In the genomic region with DNA sequence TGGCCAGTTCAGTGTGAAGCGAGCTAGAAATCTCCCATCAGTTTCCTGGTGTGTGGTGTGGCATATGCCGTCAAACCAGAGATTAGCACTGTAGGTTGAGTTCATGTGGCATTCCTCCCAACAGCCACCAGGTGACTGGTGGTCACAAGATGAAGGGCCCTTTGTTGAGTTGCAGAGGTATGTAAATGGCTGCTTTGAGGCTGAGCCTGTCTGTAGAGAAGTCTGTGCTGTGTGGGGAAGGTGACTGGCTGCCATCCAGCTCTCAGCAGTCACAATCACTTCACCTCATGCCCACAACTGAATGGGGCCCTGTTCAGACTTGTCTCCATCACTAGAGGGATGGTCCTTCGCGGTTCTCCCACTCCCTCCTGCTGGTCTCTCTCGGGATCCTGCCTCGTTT, we compare ENCODE assay signal across 16 mouse cellular contexts. TPM values are rescaled to one million over a fixed set of nuclear protein-coding genes. Genes with fewer than 3 reads are reported as not detected.
A peak's percentile ranks its signal among the peaks of the same experiment; 100 is the strongest.
DNase-seq lines count a peak whose midpoint lies in the region; ATAC-seq and TF ChIP-seq lines count a peak whose summit lies in the region.
"Had no signal": no experiment of that assay in that cellular context is flagged by ENCODE, and none has a peak within 500 bp of the region (broad histone marks: within the 10 kb centered on the region; RNA-seq: fewer than 3 reads in every experiment).

No protein-coding gene starts in this region.

- no peak overlapping the region for H3K4me3 ChIP-seq in hindbrain, postnatal 0 days (ENCODE audit: low read length)
- H3K4me3 ChIP-seq in hindbrain, embryonic 13.5 days = no peak overlapping the region
- no peak overlapping the region for H3K4me3 ChIP-seq in thymus, adult 2 months (ENCODE audit: control insufficient read depth, insufficient read depth, low read length)
- H3K4me3 ChIP-seq in limb, embryonic 11.5 days (ENCODE audit: low read depth, low read length) = no peak overlapping the region
- H3K4me3 ChIP-seq: midbrain, embryonic 12.5 days had no signal

- TF ChIP-seq POLR2A in thymus, adult 2 months (IDR thresholded peaks at IDR 0.05; ENCODE audit: control insufficient read depth, extremely low read depth, insufficient read depth, low read length, poor library complexity) = no peak

- H3K4me1 ChIP-seq in hindbrain, postnatal 0 days (ENCODE audit: insufficient read depth, low read length) = peaks cover 10% of the 10 kb centered on the region
- peaks cover 29% of the 10 kb centered on the region for H3K4me1 ChIP-seq in hindbrain, embryonic 13.5 days (replicated peaks)
- H3K4me1 ChIP-seq in thymus, adult 2 months (replicated peaks; ENCODE audit: control insufficient read depth, insufficient read depth, low read length) = no peaks in the 10 kb centered on the region
- peaks cover 8% of the 10 kb centered on the region for H3K4me1 ChIP-seq in limb, embryonic 11.5 days (ENCODE audit: control insufficient read depth, insufficient read depth, low read length)

- no peak overlapping the region for H3K4me2 ChIP-seq in hindbrain, postnatal 0 days (ENCODE audit: low read depth, low read length)
- no peak overlapping the region for H3K4me2 ChIP-seq in hindbrain, embryonic 13.5 days
- H3K4me2 ChIP-seq in limb, embryonic 11.5 days (ENCODE audit: low read depth, severe bottlenecking) = no peak overlapping the region
- H3K4me2 ChIP-seq: heart, embryonic 11.5 days; midbrain, embryonic 12.5 days had no signal

- 40% methylated on average over 6 of the region's 6 CpGs for whole genome bisulfite sequencing in hindbrain, postnatal 0 days
- 57% methylated on average over 6 of the region's 6 CpGs for WGBS in hindbrain, embryonic 13.5 days
- 60% methylated on average over 6 of the region's 6 CpGs for WGBS in thymus, adult 2 months
- WGBS in limb, embryonic 11.5 days = 54% methylated on average over 6 of the region's 6 CpGs

- no peaks in the 10 kb centered on the region for H3K36me3 ChIP-seq in hindbrain, postnatal 0 days (ENCODE audit: insufficient read depth, low read length)
- peaks cover 5% of the 10 kb centered on the region for H3K36me3 ChIP-seq in hindbrain, embryonic 13.5 days
- H3K36me3 ChIP-seq in thymus, adult 2 months (ENCODE audit: control insufficient read depth, insufficient read depth, low read length) = no peaks in the 10 kb centered on the region
- H3K36me3 ChIP-seq in limb, embryonic 11.5 days (ENCODE audit: control insufficient read depth, insufficient read depth, low read length) = no peaks in the 10 kb centered on the region
- H3K36me3 ChIP-seq: midbrain, embryonic 12.5 days had no signal

- H3K27ac ChIP-seq in hindbrain, postnatal 0 days = no peak overlapping the region
- H3K27ac ChIP-seq in hindbrain, embryonic 13.5 days = no peak overlapping the region
- no peak overlapping the region for H3K27ac ChIP-seq in thymus, adult 2 months (ENCODE audit: control insufficient read depth, insufficient read depth, low read length)
- H3K27ac ChIP-seq in limb, embryonic 11.5 days (replicated peaks; ENCODE audit: low read depth, low read length) = no peak overlapping the region
- H3K27ac ChIP-seq: midbrain, embryonic 12.5 days had no signal

- no peak for ATAC-seq in hindbrain, postnatal 0 days
- ATAC-seq in hindbrain, embryonic 13.5 days (ENCODE audit: low FRiP score) = no peak
- ATAC-seq in limb, embryonic 11.5 days (ENCODE audit: insufficient number of reproducible peaks, low FRiP score, low TSS enrichment, low read depth) = 0 out of 2 replicates have a peak, but pooled peaks have one; percentile 28
- ATAC-seq in inflammation-experienced regulatory T-cells, adult 6 months = no peak

- H3K9ac ChIP-seq in hindbrain, postnatal 0 days (replicated peaks; ENCODE audit: low read length) = no peak overlapping the region
- no peak overlapping the region for H3K9ac ChIP-seq in hindbrain, embryonic 13.5 days
- H3K9ac ChIP-seq in limb, embryonic 11.5 days (ENCODE audit: low read length) = no peak overlapping the region
- H3K9ac ChIP-seq: midbrain, embryonic 12.5 days had no signal

- H3K9me3 ChIP-seq in hindbrain, postnatal 0 days (ENCODE audit: low read length) = no peaks in the 10 kb centered on the region
- no peaks in the 10 kb centered on the region for H3K9me3 ChIP-seq in hindbrain, embryonic 13.5 days
- no peaks in the 10 kb centered on the region for H3K9me3 ChIP-seq in limb, embryonic 11.5 days (ENCODE audit: control insufficient read depth, low read length)
- H3K9me3 ChIP-seq: midbrain, embryonic 12.5 days had no signal

- no peaks in the 10 kb centered on the region for H3K27me3 ChIP-seq in hindbrain, postnatal 0 days (ENCODE audit: insufficient read depth, low read length)
- peaks cover 3% of the 10 kb centered on the region; the same call in 1 of the 2 replicates for H3K27me3 ChIP-seq in hindbrain, embryonic 13.5 days
- no peaks in the 10 kb centered on the region for H3K27me3 ChIP-seq in thymus, adult 2 months (ENCODE audit: control insufficient read depth, insufficient read depth, low read length)
- 0 out of 2 replicates have a peak, but pooled peaks cover under 1% of the 10 kb centered on the region for H3K27me3 ChIP-seq in limb, embryonic 11.5 days (ENCODE audit: control insufficient read depth, insufficient read depth, low read length)

- TF ChIP-seq CTCF in hindbrain, postnatal 0 days (IDR thresholded peaks at IDR 0.05; ENCODE audit: low read depth) = peak; percentile 37
- TF ChIP-seq CTCF in thymus, adult 2 months (IDR thresholded peaks at IDR 0.05; ENCODE audit: borderline replicate concordance, control insufficient read depth, extremely low read depth, insufficient read depth, low read length, poor library complexity) = no peak

- DNase-seq in hindbrain, postnatal 0 days (ENCODE audit: low spot score) = peak; percentile 19
- DNase-seq in thymus, postnatal 0 days (ENCODE audit: low spot score) = peak; percentile 17
- no peak for DNase-seq in thymus, adult 2 months
- DNase-seq in limb, embryonic 11.5 days (ENCODE audit: low spot score) = no peak
- no peak for DNase-seq in right cerebral cortex, postnatal 25 days
- DNase-seq: cerebellum, postnatal 36 days; gastrocnemius, postnatal 25 days; lung, postnatal 10 days; thymus, postnatal 36 days had no signal

RNA-seq across cellular contexts. Expression of gene Col9a3, which starts 7.2 kb away (rescaled TPM):
- total RNA-seq in hindbrain, postnatal 0 days (2014; rRNA removed) = 82.0 and 98.9 TPM in 2 replicates
- 90.1 and 95.8 TPM in 2 replicates for polyA plus RNA-seq in hindbrain, postnatal 0 days (2015; fragmentation: Nextera tagmentation; extraction: Ambion mirVana)
- 71.7 and 74.9 TPM in 2 replicates for polyA plus RNA-seq in hindbrain, embryonic 13.5 days (2015; fragmentation: Nextera tagmentation; extraction: Ambion mirVana)
- 1.2 and 1.3 TPM in 2 replicates for polyA plus RNA-seq in thymus, postnatal 0 days (2015; fragmentation: Nextera tagmentation; extraction: Ambion mirVana)
- 4.4 and 4.8 TPM in 2 replicates for polyA plus RNA-seq in thymus, adult 2 months (2012; rRNA removed)
- 45.8 and 48.9 TPM in 2 replicates for polyA plus RNA-seq in limb, embryonic 11.5 days (2014; fragmentation: Nextera tagmentation; extraction: Ambion mirVana)
- 1 to 10 TPM in 1 of 3 experiments, under 1 TPM in 2; 0.19 to 1.5 (median 0.87) TPM for polyA plus RNA-seq in inflammation-experienced regulatory T-cells, adult 6 months (2017; shearing (Covaris generic))

RNA-seq across cellular contexts. Expression of gene Ogfr, which starts 15.7 kb away (rescaled TPM):
- total RNA-seq in hindbrain, postnatal 0 days (2014; rRNA removed) = 88.5 and 106 TPM in 2 replicates
- 82.9 and 84.4 TPM in 2 replicates for polyA plus RNA-seq in hindbrain, postnatal 0 days (2015; fragmentation: Nextera tagmentation; extraction: Ambion mirVana)
- polyA plus RNA-seq in hindbrain, embryonic 13.5 days (2015; fragmentation: Nextera tagmentation; extraction: Ambion mirVana) = 85.8 and 86.2 TPM in 2 replicates
- 65.6 and 73.1 TPM in 2 replicates for polyA plus RNA-seq in thymus, postnatal 0 days (2015; fragmentation: Nextera tagmentation; extraction: Ambion mirVana)
- polyA plus RNA-seq in thymus, adult 2 months (2012; rRNA removed) = 75.7 and 86.1 TPM in 2 replicates
- 100 and 109 TPM in 2 replicates for polyA plus RNA-seq in limb, embryonic 11.5 days (2014; fragmentation: Nextera tagmentation; extraction: Ambion mirVana)
- polyA plus RNA-seq in inflammation-experienced regulatory T-cells, adult 6 months (2017; shearing (Covaris generic)) = 10 to 100 TPM; 11.2 to 19.9 (median 12.3) TPM

RNA-seq across cellular contexts. Expression of gene Mrgbp, which starts 23.7 kb away (rescaled TPM):
- 48.2 and 49.3 TPM in 2 replicates for total RNA-seq in hindbrain, postnatal 0 days (2014; rRNA removed)
- polyA plus RNA-seq in hindbrain, postnatal 0 days (2015; fragmentation: Nextera tagmentation; extraction: Ambion mirVana) = 32.5 and 36.0 TPM in 2 replicates
- 42.2 and 44.8 TPM in 2 replicates for polyA plus RNA-seq in hindbrain, embryonic 13.5 days (2015; fragmentation: Nextera tagmentation; extraction: Ambion mirVana)
- polyA plus RNA-seq in thymus, postnatal 0 days (2015; fragmentation: Nextera tagmentation; extraction: Ambion mirVana) = 44.8 and 51.1 TPM in 2 replicates
- polyA plus RNA-seq in thymus, adult 2 months (2012; rRNA removed) = 75.6 and 75.7 TPM in 2 replicates
- 35.6 and 36.7 TPM in 2 replicates for polyA plus RNA-seq in limb, embryonic 11.5 days (2014; fragmentation: Nextera tagmentation; extraction: Ambion mirVana)
- polyA plus RNA-seq in inflammation-experienced regulatory T-cells, adult 6 months (2017; shearing (Covaris generic)) = 10 to 100 TPM; 15.8 to 28.5 (median 21.4) TPM

RNA-seq across cellular contexts. Expression of gene Tcfl5, which starts 37.7 kb away (rescaled TPM):
- 5.8 and 7.2 TPM in 2 replicates for total RNA-seq in hindbrain, postnatal 0 days (2014; rRNA removed)
- polyA plus RNA-seq in hindbrain, postnatal 0 days (2015; fragmentation: Nextera tagmentation; extraction: Ambion mirVana) = 0.91 and 1.0 TPM in 2 replicates
- polyA plus RNA-seq in hindbrain, embryonic 13.5 days (2015; fragmentation: Nextera tagmentation; extraction: Ambion mirVana) = 0.22 and 0.34 TPM in 2 replicates
- 0.14 TPM in 1 of 2 replicates, not detected in the other for polyA plus RNA-seq in thymus, postnatal 0 days (2015; fragmentation: Nextera tagmentation; extraction: Ambion mirVana)
- 0.09 TPM in 1 of 2 replicates, not detected in the other for polyA plus RNA-seq in thymus, adult 2 months (2012; rRNA removed)
- 0.17 and 0.28 TPM in 2 replicates for polyA plus RNA-seq in limb, embryonic 11.5 days (2014; fragmentation: Nextera tagmentation; extraction: Ambion mirVana)
- polyA plus RNA-seq in inflammation-experienced regulatory T-cells, adult 6 months (2017; shearing (Covaris generic)) = under 1 TPM in 1 of 3 experiments, not detected in 2; 0.28 TPM
- total RNA-seq: hematopoietic stem cell, adult 5-6 weeks; MEL had no signal
- polyA plus RNA-seq: C2C12 had no signal

Comparison
In these comparisons a context has a peak if more than half of its experiments do, and no peak if none do; other contexts are left out.
1. DNase-seq: peak in hindbrain, postnatal 0 days (single experiment) and thymus, postnatal 0 days (single experiment); none in thymus, adult 2 months (single experiment), limb, embryonic 11.5 days (single experiment) and right cerebral cortex, postnatal 25 days (single experiment).